Mouse (Mus musculus): Measurements from ENCODE around the gene Pfkfb2.

- TF ChIP-seq CTCF (IDR thresholded peaks at IDR 0.05; ENCODE audit: low read depth, low read length) = no peak
- TF ChIP-seq POLR2A (IDR thresholded peaks at IDR 0.05; ENCODE audit: borderline replicate concordance, low read depth, low read length) = no peak
Observed at GRCm38 (mm10) chr1:130640967-130641366, 88.1 kb downstream of the Pfkfb2 start.

Data from bone marrow macrophage, adult 2 months (primary cell).